Mouse (Mus musculus): ENCODE results near the gene Gsg1. TPM values are rescaled to one million over a fixed set of nuclear protein-coding genes. Genes with fewer than 3 reads are reported as not detected.

Gsg1 gene
- total and polyA plus RNA-seq, 3 experiments = not detected

GRCm38 (mm10) chr6:135218330-135218729, 35.8 kb downstream of the Gsg1 start:
- no peak overlapping the region for H3K27ac ChIP-seq (ENCODE audit: control insufficient read depth, low read depth, low read length)
- no peaks in the 10 kb centered on the region for H3K27me3 ChIP-seq (ENCODE audit: control insufficient read depth in 1 of 2, insufficient read depth in 2 of 2, low read length in 2 of 2)
- TF ChIP-seq CHD1 (IDR thresholded peaks at IDR 0.05; ENCODE audit: low read depth, low read length) (no peak), MYB (IDR thresholded peaks at IDR 0.05; ENCODE audit: low read depth, low read length) (no peak), POLR2AphosphoS5 (IDR thresholded peaks at IDR 0.05; ENCODE audit: borderline replicate concordance, low read depth, low read length) (no peak), GATA1 (IDR thresholded peaks at IDR 0.05; ENCODE audit: low read depth, low read length) (no peak)
- H3K79me2 ChIP-seq (ENCODE audit: control insufficient read depth, insufficient read depth, low read length, poor library complexity) = no peaks in the 10 kb centered on the region
- H3K9ac ChIP-seq (ENCODE audit: control insufficient read depth, low read depth, low read length, poor library complexity, severe bottlenecking) = no peak overlapping the region
- no peaks in the 10 kb centered on the region for H3K4me1 ChIP-seq (ENCODE audit: control insufficient read depth in 1 of 2, insufficient read depth in 2 of 2, low read length in 2 of 2)
- H3K4me3 ChIP-seq (ENCODE audit: control insufficient read depth in 1 of 2, insufficient read depth in 1 of 2, low read depth in 2 of 2, low read length in 2 of 2) = no peak overlapping the region
- peaks cover 0 to 2% of the 10 kb centered on the region in 2 experiments; a peak in 2 of 4 replicates for H3K36me3 ChIP-seq (ENCODE audit: control insufficient read depth in 1 of 2, insufficient read depth in 2 of 2, low read length in 2 of 2)
- DNase-seq (ENCODE audit: low read depth, low spot score) = no peak
- H3K9me3 ChIP-seq (replicated peaks; ENCODE audit: insufficient read depth, low read length) = no peaks in the 10 kb centered on the region

- peaks cover 0 to 2% of the 10 kb centered on the region in 2 experiments; a peak in 2 of 4 replicates for H3K36me3 ChIP-seq (ENCODE audit: control insufficient read depth in 1 of 2, insufficient read depth in 2 of 2, low read length in 2 of 2)
- no peak overlapping the region for H3K9ac ChIP-seq (ENCODE audit: control insufficient read depth, low read depth, low read length, poor library complexity, severe bottlenecking)
- H3K79me2 ChIP-seq (ENCODE audit: control insufficient read depth, insufficient read depth, low read length, poor library complexity) = no peaks in the 10 kb centered on the region
- H3K27ac ChIP-seq (ENCODE audit: control insufficient read depth, low read depth, low read length) = no peak overlapping the region
- no peaks in the 10 kb centered on the region for H3K9me3 ChIP-seq (replicated peaks; ENCODE audit: insufficient read depth, low read length)
- H3K4me3 ChIP-seq (ENCODE audit: control insufficient read depth in 1 of 2, insufficient read depth in 1 of 2, low read depth in 2 of 2, low read length in 2 of 2) = no peak overlapping the region
- no peak for DNase-seq (ENCODE audit: low read depth, low spot score)
- no peaks in the 10 kb centered on the region for H3K27me3 ChIP-seq (ENCODE audit: control insufficient read depth in 1 of 2, insufficient read depth in 2 of 2, low read length in 2 of 2)
- H3K4me1 ChIP-seq (ENCODE audit: control insufficient read depth in 1 of 2, insufficient read depth in 2 of 2, low read length in 2 of 2) = no peaks in the 10 kb centered on the region
- TF ChIP-seq MEF2A (IDR thresholded peaks at IDR 0.05; ENCODE audit: extremely low read depth, insufficient replicate concordance, low read depth, low read length, poor library complexity, severe bottlenecking) = no peak
- TF ChIP-seq RAD21 (IDR thresholded peaks at IDR 0.05; ENCODE audit: low read depth, low read length) = no peak
- no peak for TF ChIP-seq USF1 (IDR thresholded peaks at IDR 0.05; ENCODE audit: low read depth, low read length)
- TF ChIP-seq MAX (IDR thresholded peaks at IDR 0.05; ENCODE audit: low read length) = no peak
- TF ChIP-seq HCFC1 (IDR thresholded peaks at IDR 0.05; ENCODE audit: low read depth, low read length) = no peak
Measured at GRCm38 (mm10) chr6:135212666-135213065, 41.5 kb downstream of the Gsg1 start.

GRCm38 (mm10) chr6:135211169-135211568, 43.0 kb downstream of the Gsg1 start:
- no peak overlapping the region for H3K27ac ChIP-seq (ENCODE audit: control insufficient read depth, low read depth, low read length)
- no peaks in the 10 kb centered on the region for H3K79me2 ChIP-seq (ENCODE audit: control insufficient read depth, insufficient read depth, low read length, poor library complexity)
- no peak overlapping the region for H3K9ac ChIP-seq (ENCODE audit: control insufficient read depth, low read depth, low read length, poor library complexity, severe bottlenecking)
- no peak overlapping the region for H3K4me3 ChIP-seq (ENCODE audit: control insufficient read depth in 1 of 2, insufficient read depth in 1 of 2, low read depth in 2 of 2, low read length in 2 of 2)
- H3K36me3 ChIP-seq (ENCODE audit: control insufficient read depth in 1 of 2, insufficient read depth in 2 of 2, low read length in 2 of 2) = peaks cover 0 to 2% of the 10 kb centered on the region in 2 experiments; a peak in 2 of 4 replicates
- H3K9me3 ChIP-seq (replicated peaks; ENCODE audit: insufficient read depth, low read length) = no peaks in the 10 kb centered on the region
- no peak for TF ChIP-seq TCF12 (IDR thresholded peaks at IDR 0.05; ENCODE audit: low read depth, low read length)
- no peak for TF ChIP-seq MXI1 (IDR thresholded peaks at IDR 0.05; ENCODE audit: low read depth, low read length)
- no peak for TF ChIP-seq POLR2AphosphoS5 (IDR thresholded peaks at IDR 0.05; ENCODE audit: borderline replicate concordance, low read depth, low read length)
- no peak for TF ChIP-seq ZNF384 (IDR thresholded peaks at IDR 0.05; ENCODE audit: low read depth, low read length)
- TF ChIP-seq NRF1 (IDR thresholded peaks at IDR 0.05; ENCODE audit: insufficient read depth, low read depth, low read length, poor library complexity, severe bottlenecking) = no peak
- no peak for TF ChIP-seq POLR2AphosphoS2 (IDR thresholded peaks at IDR 0.05; ENCODE audit: low read length)
- TF ChIP-seq RAD21 (IDR thresholded peaks at IDR 0.05; ENCODE audit: low read depth, low read length) = no peak
- no peak for TF ChIP-seq BHLHE40 (IDR thresholded peaks at IDR 0.05; ENCODE audit: borderline replicate concordance, low read depth, low read length)
- no peak for TF ChIP-seq POLR2A (IDR thresholded peaks at IDR 0.05; ENCODE audit: control insufficient read depth in 1 of 2, insufficient read depth in 1 of 2, low read depth in 1 of 2, low read length in 2 of 2, poor library complexity in 1 of 2)
- TF ChIP-seq NELFE (IDR thresholded peaks at IDR 0.05; ENCODE audit: low read depth, low read length) = no peak
- H3K27me3 ChIP-seq (ENCODE audit: control insufficient read depth in 1 of 2, insufficient read depth in 2 of 2, low read length in 2 of 2) = no peaks in the 10 kb centered on the region
- no peaks in the 10 kb centered on the region for H3K4me1 ChIP-seq (ENCODE audit: control insufficient read depth in 1 of 2, insufficient read depth in 2 of 2, low read length in 2 of 2)
- no peak for DNase-seq (ENCODE audit: low read depth, low spot score)

Data from MEL (cell line).